Mouse (Mus musculus): ENCODE measurements around the gene Ces2h. TPM values are rescaled to one million over a fixed set of nuclear protein-coding genes. Genes with fewer than 3 reads are reported as not detected.
"Not testable (repeated sequence)": the region's sequence is repeated elsewhere in the genome, so short reads cannot be mapped to it uniquely, and the experiment has no call there.

The Ces2h gene
- total and polyA plus RNA-seq, 2 experiments from 2014 or later: not detected

GRCm38 (mm10) chr8:105056211-105056610 lies 55.6 kb downstream of the Ces2h start:
- no peak overlapping the region for H3K4me3 ChIP-seq (ENCODE audit: low read depth, low read length)
- ATAC-seq (ENCODE audit: insufficient read depth, low read depth) (no peak), DNase-seq (ENCODE audit: low spot score) (no peak)
- H3K9me3 ChIP-seq (replicated peaks; ENCODE audit: control insufficient read depth, low read length): no peaks in the 10 kb centered on the region
- H3K27ac ChIP-seq (ENCODE audit: low read depth): no peak overlapping the region
- no peaks in the 10 kb centered on the region for H3K27me3 ChIP-seq (ENCODE audit: control insufficient read depth, insufficient read depth, low read length)
- H3K36me3 ChIP-seq (replicated peaks; ENCODE audit: control insufficient read depth, insufficient read depth, low read length): no peaks in the 10 kb centered on the region
- H3K9ac ChIP-seq (replicated peaks; ENCODE audit: low read depth, low read length): no peak overlapping the region
- WGBS: 81% methylated on average over 4 of the region's 4 CpGs
- no peak overlapping the region for H3K4me2 ChIP-seq (ENCODE audit: low read depth, low read length)
- no peaks in the 10 kb centered on the region for H3K4me1 ChIP-seq (ENCODE audit: control insufficient read depth, insufficient read depth)
- no peak for TF ChIP-seq CTCF (IDR thresholded peaks at IDR 0.05; ENCODE audit: low read depth)

GRCm38 (mm10) chr8:105060056-105060455 lies 59.4 kb downstream of the Ces2h start:
- no peak overlapping the region for H3K27ac ChIP-seq (ENCODE audit: low read depth)

GRCm38 (mm10) chr8:105066761-105067160 lies 66.1 kb downstream of the Ces2h start:
- Histone ChIP-seq H3K9me3 (replicated peaks; ENCODE audit: control insufficient read depth, low read length) (0 out of 2 replicates have a peak, but pooled peaks cover 3% of the 10 kb centered on the region), H3K4me1 (ENCODE audit: control insufficient read depth, insufficient read depth) (no peaks in the 10 kb centered on the region), H3K36me3 (replicated peaks; ENCODE audit: control insufficient read depth, insufficient read depth, low read length) (no peaks in the 10 kb centered on the region), H3K4me3 (ENCODE audit: low read depth, low read length) (no peak overlapping the region), H3K4me2 (ENCODE audit: low read depth, low read length) (no peak overlapping the region), H3K27ac (ENCODE audit: low read depth) (no peak overlapping the region), H3K27me3 (ENCODE audit: control insufficient read depth, insufficient read depth, low read length) (no peaks in the 10 kb centered on the region), H3K9ac (replicated peaks; ENCODE audit: low read depth, low read length) (no peak overlapping the region)
- DNase-seq (ENCODE audit: low spot score) (peak; percentile 17), ATAC-seq (ENCODE audit: insufficient read depth, low read depth) (no peak)
- no peak for TF ChIP-seq EP300 (IDR thresholded peaks at IDR 0.05; ENCODE audit: low read depth)
- peak; percentile 72 for TF ChIP-seq CTCF (IDR thresholded peaks at IDR 0.05; ENCODE audit: low read depth)
- 7% methylated on average over 1 of the region's 1 CpGs for WGBS

More at GRCm38 (mm10) chr8:105060056-105060455, 59.4 kb downstream of the Ces2h start:
- no peak overlapping the region for H3K9ac ChIP-seq (replicated peaks; ENCODE audit: low read depth, low read length)
- no peaks in the 10 kb centered on the region for H3K4me1 ChIP-seq (ENCODE audit: control insufficient read depth, insufficient read depth)
- DNase-seq (ENCODE audit: low spot score): no peak
- no peak overlapping the region for H3K4me3 ChIP-seq (ENCODE audit: low read depth, low read length)
- 0 out of 2 replicates have a peak, but pooled peaks cover 3% of the 10 kb centered on the region for H3K9me3 ChIP-seq (replicated peaks; ENCODE audit: control insufficient read depth, low read length)
- H3K36me3 ChIP-seq (replicated peaks; ENCODE audit: control insufficient read depth, insufficient read depth, low read length): no peaks in the 10 kb centered on the region
- no peak for ATAC-seq (ENCODE audit: insufficient read depth, low read depth)
- TF ChIP-seq EP300 (IDR thresholded peaks at IDR 0.05; ENCODE audit: low read depth): no peak
- no peak for TF ChIP-seq CTCF (IDR thresholded peaks at IDR 0.05; ENCODE audit: low read depth)
- no peaks in the 10 kb centered on the region for H3K27me3 ChIP-seq (ENCODE audit: control insufficient read depth, insufficient read depth, low read length)
- no peak overlapping the region for H3K4me2 ChIP-seq (ENCODE audit: low read depth, low read length)

DNA sequence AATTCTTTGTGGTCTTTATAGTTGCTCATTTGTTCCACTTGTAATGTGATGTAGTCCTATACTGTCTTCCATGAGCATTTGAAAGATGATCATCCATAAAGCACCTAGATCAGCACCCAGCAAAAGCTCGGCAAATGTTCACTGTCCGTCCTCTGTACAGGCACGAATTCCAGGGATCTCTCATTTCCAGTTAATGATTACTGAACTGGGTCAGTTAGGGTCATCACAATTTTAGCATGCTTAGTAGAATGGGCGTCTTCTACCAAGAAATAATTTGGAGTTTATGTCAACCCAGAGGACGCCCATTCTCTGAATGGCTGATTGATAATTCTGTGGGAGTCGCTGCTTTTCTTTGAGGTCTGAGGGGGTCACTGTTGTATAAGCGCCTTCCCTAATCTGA lies 67.3 kb downstream of the Ces2h start:
- not testable (repeated sequence) for H3K36me3 ChIP-seq (replicated peaks; ENCODE audit: control insufficient read depth, insufficient read depth, low read length); H3K9me3 ChIP-seq (replicated peaks; ENCODE audit: control insufficient read depth, low read length); H3K4me1 ChIP-seq (ENCODE audit: control insufficient read depth, insufficient read depth); H3K9ac ChIP-seq (replicated peaks; ENCODE audit: low read depth, low read length); DNase-seq (ENCODE audit: low spot score); H3K27ac ChIP-seq (ENCODE audit: low read depth); H3K4me2 ChIP-seq (ENCODE audit: low read depth, low read length); H3K27me3 ChIP-seq (ENCODE audit: control insufficient read depth, insufficient read depth, low read length); ATAC-seq (ENCODE audit: insufficient read depth, low read depth); H3K4me3 ChIP-seq (ENCODE audit: low read depth, low read length)
- WGBS: 61% methylated on average over 7 of the region's 7 CpGs

- Histone ChIP-seq H3K4me1 (ENCODE audit: control insufficient read depth, insufficient read depth) (no peaks in the 10 kb centered on the region), H3K4me3 (ENCODE audit: low read depth, low read length) (no peak overlapping the region), H3K9me3 (replicated peaks; ENCODE audit: control insufficient read depth, low read length) (0 out of 2 replicates have a peak, but pooled peaks cover 3% of the 10 kb centered on the region), H3K36me3 (replicated peaks; ENCODE audit: control insufficient read depth, insufficient read depth, low read length) (no peaks in the 10 kb centered on the region), H3K9ac (replicated peaks; ENCODE audit: low read depth, low read length) (no peak overlapping the region), H3K4me2 (ENCODE audit: low read depth, low read length) (no peak overlapping the region), H3K27ac (ENCODE audit: low read depth) (no peak overlapping the region), H3K27me3 (ENCODE audit: control insufficient read depth, insufficient read depth, low read length) (no peaks in the 10 kb centered on the region)
- DNase-seq (ENCODE audit: low spot score) (no peak), ATAC-seq (ENCODE audit: insufficient read depth, low read depth) (no peak)
- no peak for TF ChIP-seq EP300 (IDR thresholded peaks at IDR 0.05; ENCODE audit: low read depth)
- TF ChIP-seq CTCF (IDR thresholded peaks at IDR 0.05; ENCODE audit: low read depth): no peak
Measured at GRCm38 (mm10) chr8:105068971-105069370, 68.3 kb downstream of the Ces2h start.

Other genes starting within 250 kb of the Ces2h start
- gene Ces2b, start 169.3 kb upstream of the Ces2h start, total RNA-seq (2014; rRNA removed; ENCODE audit: low replicate concordance): not detected in 2 replicates
- 0.05 TPM in 1 of 2 replicates, not detected in the other for gene Ces2b, start 169.3 kb upstream of the Ces2h start, polyA plus RNA-seq (2015; fragmentation: Nextera tagmentation; extraction: Ambion mirVana)
- gene Ces2c, start 153.8 kb upstream of the Ces2h start, total RNA-seq (2014; rRNA removed; ENCODE audit: low replicate concordance): not detected in 2 replicates
- gene Ces2c, start 153.8 kb upstream of the Ces2h start, polyA plus RNA-seq (2015; fragmentation: Nextera tagmentation; extraction: Ambion mirVana): not detected in 2 replicates
- gene Ces2e, start 74.6 kb upstream of the Ces2h start, total RNA-seq (2014; rRNA removed; ENCODE audit: low replicate concordance): 2.8 TPM in 1 of 2 replicates, not detected in the other
- gene Ces2e, start 74.6 kb upstream of the Ces2h start, polyA plus RNA-seq (2015; fragmentation: Nextera tagmentation; extraction: Ambion mirVana): 0.58 and 0.66 TPM in 2 replicates
- 0.92 TPM in 1 of 2 replicates, not detected in the other for gene Ces2f, start 53.5 kb upstream of the Ces2h start, total RNA-seq (2014; rRNA removed; ENCODE audit: low replicate concordance)
- gene Ces2f, start 53.5 kb upstream of the Ces2h start, polyA plus RNA-seq (2015; fragmentation: Nextera tagmentation; extraction: Ambion mirVana): not detected in 2 replicates
- 3.1 and 3.4 TPM in 2 replicates for gene Ces2g, start 39.1 kb upstream of the Ces2h start, total RNA-seq (2014; rRNA removed; ENCODE audit: low replicate concordance)
- gene Ces2g, start 39.1 kb upstream of the Ces2h start, polyA plus RNA-seq (2015; fragmentation: Nextera tagmentation; extraction: Ambion mirVana): 1.5 and 1.8 TPM in 2 replicates
- gene Ces3a, start 47.7 kb downstream of the Ces2h start, total RNA-seq (2014; rRNA removed; ENCODE audit: low replicate concordance): not detected in 2 replicates
- gene Ces3a, start 47.7 kb downstream of the Ces2h start, polyA plus RNA-seq (2015; fragmentation: Nextera tagmentation; extraction: Ambion mirVana): not detected in 2 replicates
- gene Ces3b, start 82.9 kb downstream of the Ces2h start, total RNA-seq (2014; rRNA removed; ENCODE audit: low replicate concordance): 0.50 and 1.7 TPM in 2 replicates
- gene Ces3b, start 82.9 kb downstream of the Ces2h start, polyA plus RNA-seq (2015; fragmentation: Nextera tagmentation; extraction: Ambion mirVana): 0.16 and 0.34 TPM in 2 replicates
- gene Ces4a, start 130.9 kb downstream of the Ces2h start, total RNA-seq (2014; rRNA removed; ENCODE audit: low replicate concordance): not detected in 2 replicates
- gene Ces4a, start 130.9 kb downstream of the Ces2h start, polyA plus RNA-seq (2015; fragmentation: Nextera tagmentation; extraction: Ambion mirVana): not detected in 2 replicates
- gene Cbfb, start 169.8 kb downstream of the Ces2h start, total RNA-seq (2014; rRNA removed; ENCODE audit: low replicate concordance): 50.0 and 70.0 TPM in 2 replicates
- 26.8 and 27.0 TPM in 2 replicates for gene Cbfb, start 169.8 kb downstream of the Ces2h start, polyA plus RNA-seq (2015; fragmentation: Nextera tagmentation; extraction: Ambion mirVana)
- gene D230025D16Rik, start 224.3 kb downstream of the Ces2h start, total RNA-seq (2014; rRNA removed; ENCODE audit: low replicate concordance): 27.1 and 30.4 TPM in 2 replicates
- gene D230025D16Rik, start 224.3 kb downstream of the Ces2h start, polyA plus RNA-seq (2015; fragmentation: Nextera tagmentation; extraction: Ambion mirVana): 14.3 and 15.2 TPM in 2 replicates

Measured in heart, postnatal 0 days (tissue).